Mouse (Mus musculus) neural tube, embryonic 15.5 days (tissue): ENCODE measurements around the gene Txnrd2. TPM values are rescaled to one million over a fixed set of nuclear protein-coding genes. Genes with fewer than 3 reads are reported as not detected.

Experiments
- ATAC-seq: fragments of 200-750 bp; cut with Nextera tagmentation; 2 replicates; pipeline ENCODE4 v1.8.0; 2017; ENCODE audit warnings: mild to moderate bottlenecking, moderate TSS enrichment, moderate library complexity; ENCODE audit not compliant: low FRiP score
- H3K27ac ChIP-seq: fragments of 300-500 bp; sonication (generic); replicated peaks from 2 replicates; pipeline ENCODE4 v1.5.1; 2015; ENCODE audit warnings: mild to moderate bottlenecking, inconsistent platforms
- H3K27me3 ChIP-seq: fragments of 300-500 bp; sonication (generic); replicated peaks from 2 replicates; pipeline ENCODE4 v1.6.1; 2015; ENCODE audit warnings: inconsistent platforms
- H3K36me3 ChIP-seq: fragments of 300-500 bp; sonication (generic); 2 replicates; pipeline ENCODE4 v1.6.1; 2015; ENCODE audit warnings: inconsistent platforms
- H3K4me1 ChIP-seq: fragments of 300-500 bp; sonication (generic); 2 replicates; pipeline ENCODE4 v1.6.1; 2015; ENCODE audit warnings: inconsistent platforms
- H3K4me2 ChIP-seq: fragments of 300-500 bp; sonication (generic); 2 replicates; pipeline ENCODE4 v1.6.1; 2015; ENCODE audit warnings: inconsistent platforms, mild to moderate bottlenecking, moderate library complexity
- H3K4me3 ChIP-seq: fragments of 300-500 bp; sonication (generic); replicated peaks from 2 replicates; pipeline ENCODE4 v1.5.1; 2015; ENCODE audit warnings: mild to moderate bottlenecking, inconsistent platforms
- H3K9ac ChIP-seq: fragments of 300-500 bp; sonication (generic); replicated peaks from 2 replicates; pipeline ENCODE4 v1.6.1; 2015; ENCODE audit warnings: mild to moderate bottlenecking, inconsistent platforms
- H3K9me3 ChIP-seq: fragments of 300-500 bp; sonication (generic); replicated peaks from 2 replicates; pipeline ENCODE4 v1.6.1; 2016; ENCODE audit warnings: inconsistent platforms
- WGBS: fragments of 180-500 bp; shearing (Covaris S2); methylation state at CpG from one replicate; pipeline ENCODE4 v1.1.7; 2015; ENCODE audit warnings: mixed read lengths; 5-methylcytosine and 5-hydroxymethylcytosine counted together
- polyA plus RNA-seq: library from polyadenylated mRNA; unstranded; fragments of >200 nt; fragmentation: Nextera tagmentation; extraction: Ambion mirVana; gene quantifications from 2 replicates; pipeline ENCODE4 v1.2.1, GENCODE M21; 2015

Gene Txnrd2
- polyA plus RNA-seq, 1 experiment from 2014 or later, result 30.9 TPM

- H3K27me3 ChIP-seq, result no peaks in the 10 kb centered on the region
- 67% methylated on average over 7 of the region's 7 CpGs for WGBS
- H3K4me2 ChIP-seq, result no peak overlapping the region
- no peak overlapping the region for H3K4me3 ChIP-seq
- peaks cover 66% of the 10 kb centered on the region for H3K4me1 ChIP-seq
- H3K36me3 ChIP-seq, result no peaks in the 10 kb centered on the region
- ATAC-seq, result no peak
- no peak overlapping the region for H3K9ac ChIP-seq
- H3K27ac ChIP-seq, result peak overlapping the region; percentile 65
- no peaks in the 10 kb centered on the region for H3K9me3 ChIP-seq
Observed at GRCm38 (mm10) chr16:18386451-18386850, 39.7 kb upstream of the Txnrd2 start.

GRCm38 (mm10) chr16:18386972-18387371, 39.2 kb upstream of the Txnrd2 start:
- H3K27ac ChIP-seq, result peak overlapping the region; percentile 58
- H3K9ac ChIP-seq, result no peak overlapping the region
- H3K9me3 ChIP-seq, result no peaks in the 10 kb centered on the region
- 66% methylated on average over 3 of the region's 3 CpGs for WGBS
- H3K36me3 ChIP-seq, result no peaks in the 10 kb centered on the region
- no peak overlapping the region for H3K4me2 ChIP-seq
- no peaks in the 10 kb centered on the region for H3K27me3 ChIP-seq
- H3K4me3 ChIP-seq, result no peak overlapping the region
- peaks cover 62% of the 10 kb centered on the region for H3K4me1 ChIP-seq
- no peak for ATAC-seq

GRCm38 (mm10) chr16:18387704-18388582, 38.2 kb upstream of the Txnrd2 start:
- H3K27ac ChIP-seq, result peak overlapping the region; percentile 66
- H3K9ac ChIP-seq, result no peak overlapping the region
- peaks cover 61% of the 10 kb centered on the region for H3K4me1 ChIP-seq
- WGBS, result 34% methylated on average over 7 of the region's 7 CpGs
- H3K27me3 ChIP-seq, result no peaks in the 10 kb centered on the region
- H3K4me2 ChIP-seq, result no peak overlapping the region
- ATAC-seq, result no peak
- no peaks in the 10 kb centered on the region for H3K36me3 ChIP-seq
- H3K9me3 ChIP-seq, result no peaks in the 10 kb centered on the region
- H3K4me3 ChIP-seq, result no peak overlapping the region

- WGBS, result 56% methylated on average over 14 of the region's 14 CpGs
- Histone ChIP-seq H3K27ac (peak overlapping the region; percentile 66), H3K27me3 (no peaks in the 10 kb centered on the region), H3K9ac (no peak overlapping the region), H3K4me1 (peaks cover 61% of the 10 kb centered on the region), H3K4me2 (no peak overlapping the region), H3K4me3 (no peak overlapping the region), H3K9me3 (no peaks in the 10 kb centered on the region), H3K36me3 (no peaks in the 10 kb centered on the region)
- no peak for ATAC-seq
Observed at GRCm38 (mm10) chr16:18388583-18389435, 37.4 kb upstream of the Txnrd2 start.

- peaks cover 69% of the 10 kb centered on the region for H3K4me1 ChIP-seq
- H3K9ac ChIP-seq, result no peak overlapping the region
- H3K9me3 ChIP-seq, result no peaks in the 10 kb centered on the region
- H3K27me3 ChIP-seq, result no peaks in the 10 kb centered on the region
- 84% methylated on average over 6 of the region's 6 CpGs for WGBS
- H3K4me2 ChIP-seq, result no peak overlapping the region
- no peak for ATAC-seq
- H3K27ac ChIP-seq, result no peak overlapping the region
- H3K4me3 ChIP-seq, result no peak overlapping the region
- H3K36me3 ChIP-seq, result no peaks in the 10 kb centered on the region
Observed at GRCm38 (mm10) chr16:18390399-18390798, 35.8 kb upstream of the Txnrd2 start.

GRCm38 (mm10) chr16:18391127-18391526, 35.1 kb upstream of the Txnrd2 start:
- no peaks in the 10 kb centered on the region for H3K36me3 ChIP-seq
- no peaks in the 10 kb centered on the region for H3K9me3 ChIP-seq
- 99% methylated on average over 3 of the region's 3 CpGs for WGBS
- H3K27me3 ChIP-seq, result no peaks in the 10 kb centered on the region
- peaks cover 75% of the 10 kb centered on the region for H3K4me1 ChIP-seq
- no peak overlapping the region for H3K9ac ChIP-seq
- H3K4me2 ChIP-seq, result no peak overlapping the region
- no peak overlapping the region for H3K4me3 ChIP-seq
- no peak overlapping the region for H3K27ac ChIP-seq
- ATAC-seq, result no peak

- peaks cover 74% of the 10 kb centered on the region for H3K4me1 ChIP-seq
Observed at GRCm38 (mm10) chr16:18391728-18392127, 34.5 kb upstream of the Txnrd2 start.

GRCm38 (mm10) chr16:18392469-18393426, 33.4 kb upstream of the Txnrd2 start:
- peaks cover 9% of the 10 kb centered on the region for H3K36me3 ChIP-seq
- peaks cover 64% of the 10 kb centered on the region for H3K4me1 ChIP-seq
- H3K9me3 ChIP-seq, result no peaks in the 10 kb centered on the region
- ATAC-seq, result peak; percentile 83
- H3K4me2 ChIP-seq, result peak overlapping the region; percentile 88
- peak overlapping the region; percentile 81 for H3K9ac ChIP-seq
- peak overlapping the region; percentile 76 for H3K4me3 ChIP-seq
- WGBS, result under 1% methylated on average over 63 of the region's 63 CpGs
- H3K27me3 ChIP-seq, result no peaks in the 10 kb centered on the region
- peak overlapping the region; percentile 87 for H3K27ac ChIP-seq

More at GRCm38 (mm10) chr16:18391728-18392127, 34.5 kb upstream of the Txnrd2 start:
- Histone ChIP-seq H3K9ac (no peak overlapping the region), H3K4me2 (peak overlapping the region; percentile 88; the same call in 1 of the 2 replicates), H3K36me3 (no peaks in the 10 kb centered on the region), H3K27me3 (no peaks in the 10 kb centered on the region), H3K4me3 (peak overlapping the region; percentile 76; the same call in 1 of the 2 replicates), H3K27ac (peak overlapping the region; percentile 87), H3K9me3 (no peaks in the 10 kb centered on the region)
- WGBS, result 83% methylated on average over 3 of the region's 3 CpGs
- no peak for ATAC-seq

- Histone ChIP-seq H3K4me3 (peak overlapping the region; percentile 76), H3K9me3 (no peaks in the 10 kb centered on the region), H3K27me3 (no peaks in the 10 kb centered on the region), H3K9ac (peak overlapping the region; percentile 81), H3K27ac (peak overlapping the region; percentile 87), H3K4me2 (peak overlapping the region; percentile 88), H3K36me3 (peaks cover 17% of the 10 kb centered on the region), H3K4me1 (peaks cover 55% of the 10 kb centered on the region)
- WGBS, result 41% methylated on average over 5 of the region's 5 CpGs
- ATAC-seq, result no peak
Observed at GRCm38 (mm10) chr16:18393595-18393994, 32.6 kb upstream of the Txnrd2 start.

GRCm38 (mm10) chr16:18394056-18394455, 32.1 kb upstream of the Txnrd2 start:
- Histone ChIP-seq H3K4me3 (peak overlapping the region; percentile 76), H3K4me1 (peaks cover 51% of the 10 kb centered on the region)

More at GRCm38 (mm10) chr16:18394056-18394455, 32.1 kb upstream of the Txnrd2 start:
- WGBS, result 57% methylated on average over 3 of the region's 3 CpGs
- peak overlapping the region; percentile 81 for H3K9ac ChIP-seq
- no peak for ATAC-seq
- peak overlapping the region; percentile 88 for H3K4me2 ChIP-seq
- peaks cover 22% of the 10 kb centered on the region for H3K36me3 ChIP-seq
- no peaks in the 10 kb centered on the region for H3K27me3 ChIP-seq
- no peaks in the 10 kb centered on the region for H3K9me3 ChIP-seq
- peak overlapping the region; percentile 87 for H3K27ac ChIP-seq
